35 mouse cellular contexts compared by ENCODE assay signal in the genomic region with DNA sequence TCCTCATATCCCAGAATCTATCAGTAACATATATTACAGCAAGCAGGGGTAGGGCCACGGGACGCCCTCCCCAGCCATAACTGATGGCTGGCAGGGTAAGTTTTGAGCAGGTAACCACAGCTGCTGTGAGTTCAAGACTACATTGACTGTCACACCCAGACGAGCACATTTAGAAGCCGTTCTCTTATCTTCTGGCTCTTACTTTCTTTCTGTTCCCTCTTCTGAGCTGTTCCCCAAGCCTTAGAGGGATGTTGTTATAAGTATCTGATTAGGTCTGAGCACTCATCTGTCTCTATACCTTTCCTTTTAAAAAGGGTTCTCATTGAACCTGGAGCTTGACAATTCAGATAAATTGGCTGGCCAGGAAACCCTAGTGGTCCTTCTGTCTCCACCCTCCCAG.
"Had no signal": no experiment of that assay in that cellular context is flagged by ENCODE, and none has a peak within 500 bp of the region (broad histone marks: within the 10 kb centered on the region; RNA-seq: fewer than 3 reads in every experiment).

No protein-coding gene starts in this region.

- H3K4me1 ChIP-seq: heart, embryonic 10.5 days; heart, embryonic 12.5 days; heart, embryonic 13.5 days; heart, embryonic 15.5 days; hindbrain, embryonic 10.5 days; hindbrain, embryonic 12.5 days; hindbrain, embryonic 13.5 days; hindbrain, embryonic 15.5 days; intestine, embryonic 15.5 days; kidney, embryonic 15.5 days had no signal

- H3K36me3 ChIP-seq: heart, embryonic 12.5 days; heart, embryonic 15.5 days; intestine, embryonic 15.5 days; kidney, embryonic 15.5 days had no signal

- H3K4me3 ChIP-seq: heart, embryonic 10.5 days; heart, embryonic 12.5 days; heart, embryonic 13.5 days; heart, embryonic 15.5 days; hindbrain, embryonic 10.5 days; hindbrain, embryonic 12.5 days; hindbrain, embryonic 13.5 days; hindbrain, embryonic 15.5 days; intestine, embryonic 15.5 days; kidney, embryonic 15.5 days; layer of hippocampus, adult 2 months had no signal

- DNase-seq: heart, postnatal 10 days; heart, postnatal 14 days; heart, postnatal 36 days; heart, postnatal 4 days; kidney, adult 11 months; kidney, adult 18-20 months; kidney, adult 2 months; kidney, adult 8-10 months; kidney, adult 9 months; kidney, postnatal 10 days; kidney, postnatal 14 days; kidney, postnatal 25 days; kidney, postnatal 36 days; kidney, postnatal 4 days; layer of hippocampus, adult 9-11 months; layer of hippocampus, postnatal 36 days had no signal

- H3K27me3 ChIP-seq: heart, embryonic 12.5 days; heart, embryonic 13.5 days; heart, embryonic 15.5 days; hindbrain, embryonic 12.5 days; hindbrain, embryonic 13.5 days; hindbrain, embryonic 15.5 days; intestine, embryonic 15.5 days; kidney, embryonic 15.5 days had no signal

- ATAC-seq: hindbrain, embryonic 16.5 days; hindbrain, postnatal 0 days; inflammation-experienced regulatory T-cells, adult 6 months; intestine, embryonic 15.5 days; intestine, embryonic 16.5 days; intestine, postnatal 0 days had no signal

- H3K9ac ChIP-seq: heart, embryonic 12.5 days; heart, embryonic 13.5 days; heart, embryonic 15.5 days; hindbrain, embryonic 12.5 days; hindbrain, embryonic 13.5 days; hindbrain, embryonic 14.5 days; hindbrain, embryonic 15.5 days; intestine, embryonic 15.5 days; kidney, embryonic 15.5 days had no signal

- H3K4me2 ChIP-seq: heart, embryonic 11.5 days; heart, embryonic 12.5 days; heart, embryonic 13.5 days; heart, embryonic 15.5 days; hindbrain, embryonic 12.5 days; hindbrain, embryonic 13.5 days; hindbrain, embryonic 14.5 days; hindbrain, embryonic 15.5 days; intestine, embryonic 15.5 days; kidney, embryonic 15.5 days had no signal

- H3K27ac ChIP-seq: heart, embryonic 10.5 days; heart, embryonic 13.5 days; heart, embryonic 15.5 days; hindbrain, embryonic 10.5 days; hindbrain, embryonic 12.5 days; hindbrain, embryonic 13.5 days; hindbrain, embryonic 14.5 days; hindbrain, embryonic 15.5 days; hindbrain, postnatal 0 days; intestine, embryonic 15.5 days; kidney, embryonic 15.5 days; kidney, postnatal 0 days; layer of hippocampus, adult 2 months had no signal

- H3K9me3 ChIP-seq: heart, embryonic 10.5 days; heart, embryonic 12.5 days; heart, embryonic 13.5 days; heart, embryonic 15.5 days; hindbrain, embryonic 10.5 days; hindbrain, embryonic 12.5 days; hindbrain, embryonic 13.5 days; hindbrain, embryonic 15.5 days; intestine, embryonic 15.5 days; kidney, embryonic 15.5 days had no signal
